Mouse (Mus musculus): ENCODE results near the gene Wdr4. TPM values are rescaled to one million over a fixed set of nuclear protein-coding genes. Genes with fewer than 3 reads are reported as not detected.

Gene Wdr4
- polyA plus RNA-seq, 1 experiment from 2014 or later, result 42.3 TPM

DNA sequence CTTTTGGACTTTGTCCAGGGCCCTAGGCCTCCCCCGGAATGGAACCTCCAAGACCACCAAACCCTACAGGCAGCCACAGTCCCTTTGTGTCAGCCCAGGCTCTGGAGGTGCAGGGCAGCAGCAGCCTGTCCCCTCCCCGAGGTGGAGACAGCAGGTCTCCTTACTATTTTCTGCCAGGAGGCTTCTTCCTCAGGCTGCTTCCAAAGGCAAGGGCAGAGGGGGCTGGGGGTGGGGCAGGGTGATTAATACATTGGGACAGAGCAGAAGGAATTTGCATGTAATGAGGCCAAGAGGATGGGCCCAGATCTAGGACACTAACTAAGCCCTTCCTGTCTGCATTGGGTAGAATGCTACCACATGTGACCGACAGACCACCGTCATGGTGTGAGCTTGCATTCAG lies 59.4 kb downstream of the Wdr4 start:
- ATAC-seq, result no peak
- Histone ChIP-seq H3K27ac (ENCODE audit: low read length) (no peak overlapping the region), H3K27me3 (replicated peaks; ENCODE audit: control insufficient read depth, insufficient read depth, low read length) (no peaks in the 10 kb centered on the region), H3K9ac (ENCODE audit: low read depth, low read length) (no peak overlapping the region), H3K9me3 (ENCODE audit: control insufficient read depth, low read length) (no peaks in the 10 kb centered on the region), H3K4me3 (ENCODE audit: low read length) (no peak overlapping the region), H3K4me2 (ENCODE audit: low read depth, low read length) (no peak overlapping the region), H3K36me3 (ENCODE audit: control insufficient read depth, insufficient read depth, low read length) (peaks cover 25% of the 10 kb centered on the region), H3K4me1 (ENCODE audit: control insufficient read depth, insufficient read depth, low read length) (peaks cover 25% of the 10 kb centered on the region)
- 71% methylated on average over 4 of the region's 4 CpGs for WGBS

DNA sequence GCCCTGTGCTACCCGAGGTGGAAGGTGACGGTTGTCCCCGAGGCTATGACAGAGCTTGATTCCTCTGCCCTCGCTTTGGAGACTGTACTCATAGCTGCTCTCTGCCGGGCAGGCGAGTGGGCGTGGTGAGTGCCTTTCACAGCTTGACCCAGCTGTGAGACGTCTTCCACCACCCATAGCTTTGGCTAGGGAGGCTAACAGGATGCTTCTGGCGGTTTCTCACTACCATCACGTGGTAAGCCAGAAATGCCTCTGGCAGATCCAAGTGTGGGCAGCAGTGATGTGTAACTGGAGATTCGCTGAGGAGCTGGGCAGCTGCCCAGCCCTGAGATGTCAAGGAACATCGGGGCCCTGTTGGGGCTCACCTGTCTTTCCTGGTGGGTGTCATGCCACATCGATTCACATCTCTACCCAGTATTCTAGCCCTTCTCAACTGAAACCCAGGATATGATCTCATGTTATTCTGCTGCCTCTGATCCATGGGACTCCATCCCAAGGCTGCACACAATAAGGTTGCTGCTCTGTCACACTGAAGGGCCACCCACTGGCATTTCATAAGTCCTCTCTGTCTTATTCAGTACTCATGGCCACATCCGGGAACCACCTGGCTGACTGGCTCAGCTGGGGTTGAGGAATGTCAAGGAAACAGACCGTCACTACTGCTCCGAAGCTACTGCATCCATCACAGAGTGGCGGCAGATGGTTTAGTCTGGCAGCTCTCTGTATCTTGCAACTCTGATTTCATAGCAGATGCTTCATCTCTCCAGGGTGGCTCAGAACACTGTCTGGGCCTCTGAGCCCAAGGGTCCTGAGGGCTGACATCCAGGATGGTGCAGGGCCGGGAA lies 62.8 kb downstream of the Wdr4 start:
- no peak overlapping the region for H3K4me2 ChIP-seq (ENCODE audit: low read depth, low read length)
- 59% methylated on average over 18 of the region's 18 CpGs for WGBS
- H3K4me1 ChIP-seq (ENCODE audit: control insufficient read depth, insufficient read depth, low read length), result peaks cover 45% of the 10 kb centered on the region
- peak overlapping the region; percentile 24; the same call in 1 of the 2 replicates for H3K9ac ChIP-seq (ENCODE audit: low read depth, low read length)
- ATAC-seq, result peak; percentile 53
- H3K27me3 ChIP-seq (replicated peaks; ENCODE audit: control insufficient read depth, insufficient read depth, low read length), result no peaks in the 10 kb centered on the region
- no peaks in the 10 kb centered on the region for H3K9me3 ChIP-seq (ENCODE audit: control insufficient read depth, low read length)
- H3K27ac ChIP-seq (ENCODE audit: low read length), result peak overlapping the region; percentile 70
- no peak overlapping the region for H3K4me3 ChIP-seq (ENCODE audit: low read length)
- H3K36me3 ChIP-seq (ENCODE audit: control insufficient read depth, insufficient read depth, low read length), result peaks cover 21% of the 10 kb centered on the region

DNA sequence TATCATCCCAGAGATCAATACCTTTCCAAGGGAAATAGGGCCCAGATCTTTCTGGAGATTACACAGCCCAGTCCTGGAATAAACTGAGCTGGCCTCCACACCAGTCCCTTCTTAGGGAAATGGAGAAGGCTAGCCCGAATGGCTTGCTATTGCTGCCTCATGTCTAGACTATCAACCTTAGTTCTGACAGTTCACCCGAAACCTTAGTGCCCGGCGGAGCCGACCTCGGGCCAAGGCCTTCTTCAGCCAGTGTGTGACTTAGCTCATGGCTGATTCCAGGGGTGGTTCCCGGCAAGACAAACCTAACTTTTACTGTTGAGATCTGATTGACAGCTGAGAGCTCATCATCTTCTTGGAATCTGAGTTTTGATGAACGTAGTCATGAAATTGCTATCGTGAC lies 65.7 kb downstream of the Wdr4 start:
- peaks cover 55% of the 10 kb centered on the region for H3K4me1 ChIP-seq (ENCODE audit: control insufficient read depth, insufficient read depth, low read length)
- H3K9ac ChIP-seq (ENCODE audit: low read depth, low read length), result peak overlapping the region; percentile 48
- no peak overlapping the region for H3K4me3 ChIP-seq (ENCODE audit: low read length)

DNA sequence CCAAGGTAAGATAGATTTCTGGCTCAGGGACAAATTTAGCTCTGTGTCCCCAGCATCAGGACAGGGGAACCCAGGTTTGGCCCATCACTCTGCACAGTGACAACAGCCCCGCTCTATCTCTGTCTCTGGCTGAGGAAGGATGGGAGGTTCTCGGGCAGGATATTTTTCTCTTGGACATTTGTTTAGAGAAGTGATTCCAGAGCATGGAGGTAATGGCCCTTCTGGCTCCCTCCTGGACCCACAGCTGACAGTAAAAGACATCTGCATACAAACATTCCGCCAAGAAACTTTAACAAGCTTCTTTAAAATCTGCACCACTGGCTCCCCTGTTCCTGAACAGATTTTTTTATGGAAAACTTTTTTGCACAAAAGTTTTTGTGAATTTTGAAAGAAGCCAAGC lies 66.3 kb downstream of the Wdr4 start:
- Histone ChIP-seq H3K27ac (ENCODE audit: low read length) (peak overlapping the region; percentile 94), H3K9ac (ENCODE audit: low read depth, low read length) (no peak overlapping the region), H3K36me3 (ENCODE audit: control insufficient read depth, insufficient read depth, low read length) (peaks cover 10% of the 10 kb centered on the region), H3K27me3 (replicated peaks; ENCODE audit: control insufficient read depth, insufficient read depth, low read length) (no peaks in the 10 kb centered on the region), H3K4me1 (ENCODE audit: control insufficient read depth, insufficient read depth, low read length) (peaks cover 55% of the 10 kb centered on the region), H3K9me3 (ENCODE audit: control insufficient read depth, low read length) (no peaks in the 10 kb centered on the region), H3K4me3 (ENCODE audit: low read length) (no peak overlapping the region), H3K4me2 (ENCODE audit: low read depth, low read length) (no peak overlapping the region)
- ATAC-seq, result peak; percentile 49
- 47% methylated on average over 3 of the region's 3 CpGs for WGBS

More for the DNA sequence above, 65.7 kb downstream of the Wdr4 start:
- ATAC-seq, result no peak
- H3K4me2 ChIP-seq (ENCODE audit: low read depth, low read length), result no peak overlapping the region
- no peaks in the 10 kb centered on the region for H3K27me3 ChIP-seq (replicated peaks; ENCODE audit: control insufficient read depth, insufficient read depth, low read length)
- 61% methylated on average over 9 of the region's 9 CpGs for WGBS
- peak overlapping the region; percentile 94 for H3K27ac ChIP-seq (ENCODE audit: low read length)
- H3K9me3 ChIP-seq (ENCODE audit: control insufficient read depth, low read length), result no peaks in the 10 kb centered on the region
- H3K36me3 ChIP-seq (ENCODE audit: control insufficient read depth, insufficient read depth, low read length), result peaks cover 14% of the 10 kb centered on the region

DNA sequence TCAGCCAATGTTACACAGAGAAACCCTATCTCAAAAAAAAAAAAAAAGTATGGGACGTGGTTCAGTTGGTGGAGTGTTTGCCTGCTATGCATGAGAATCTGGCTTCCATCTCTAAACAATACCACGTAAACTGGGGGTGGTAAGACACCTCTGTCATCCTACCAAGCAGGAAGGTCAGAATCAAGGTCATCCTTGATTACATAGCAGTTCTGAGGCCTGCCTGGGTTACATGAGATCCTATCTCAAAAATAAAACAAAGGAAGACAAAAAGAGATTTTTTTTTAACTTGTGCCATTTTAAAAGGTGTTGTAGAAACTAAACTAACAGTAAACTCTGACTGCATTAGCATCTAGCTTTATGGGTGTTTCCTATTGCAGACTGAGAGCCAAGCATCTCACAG lies 67.0 kb downstream of the Wdr4 start:
- Histone ChIP-seq H3K4me3 (ENCODE audit: low read length) (no peak overlapping the region), H3K36me3 (ENCODE audit: control insufficient read depth, insufficient read depth, low read length) (peaks cover 10% of the 10 kb centered on the region), H3K27me3 (replicated peaks; ENCODE audit: control insufficient read depth, insufficient read depth, low read length) (no peaks in the 10 kb centered on the region), H3K4me1 (ENCODE audit: control insufficient read depth, insufficient read depth, low read length) (peaks cover 52% of the 10 kb centered on the region), H3K9me3 (ENCODE audit: control insufficient read depth, low read length) (no peaks in the 10 kb centered on the region), H3K4me2 (ENCODE audit: low read depth, low read length) (no peak overlapping the region), H3K27ac (ENCODE audit: low read length) (peak overlapping the region; percentile 94), H3K9ac (ENCODE audit: low read depth, low read length) (no peak overlapping the region)
- no peak for ATAC-seq
- 57% methylated on average over 2 of the region's 2 CpGs for WGBS

DNA sequence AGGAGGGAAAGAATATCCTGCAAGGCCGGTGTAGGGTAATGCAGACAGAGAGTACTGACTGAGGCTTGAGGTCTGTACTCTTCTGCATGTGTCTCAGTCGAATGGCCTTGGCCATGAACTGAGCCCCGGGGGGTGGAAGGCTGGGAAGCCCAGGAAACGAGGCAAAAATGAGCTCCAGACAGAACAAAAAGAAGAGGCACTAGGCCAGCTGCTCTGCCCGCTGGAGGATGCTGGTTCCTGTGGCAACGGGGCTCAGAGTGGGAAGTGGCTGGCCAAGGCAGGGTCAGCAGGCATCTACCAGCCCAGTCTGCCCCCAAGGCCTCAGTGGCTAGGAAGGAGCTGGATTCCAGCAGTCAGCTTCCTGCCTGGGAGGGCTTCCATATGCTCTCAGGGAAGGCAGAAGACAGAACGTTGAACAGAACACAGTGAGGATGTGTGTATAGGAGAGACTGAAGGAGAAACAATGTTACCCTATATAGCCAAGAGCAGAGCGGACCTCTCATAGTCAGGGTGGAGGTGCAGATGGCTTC lies 68.5 kb downstream of the Wdr4 start:
- peak; percentile 41; the same call in 1 of the 2 replicates for ATAC-seq
- Histone ChIP-seq H3K36me3 (ENCODE audit: control insufficient read depth, insufficient read depth, low read length) (peaks cover 7% of the 10 kb centered on the region; the same call in 1 of the 2 replicates), H3K9ac (ENCODE audit: low read depth, low read length) (peak overlapping the region; percentile 36; the same call in 1 of the 2 replicates), H3K9me3 (ENCODE audit: control insufficient read depth, low read length) (no peaks in the 10 kb centered on the region), H3K27ac (ENCODE audit: low read length) (peak overlapping the region; percentile 96), H3K27me3 (replicated peaks; ENCODE audit: control insufficient read depth, insufficient read depth, low read length) (no peaks in the 10 kb centered on the region), H3K4me1 (ENCODE audit: control insufficient read depth, insufficient read depth, low read length) (peaks cover 36% of the 10 kb centered on the region), H3K4me2 (ENCODE audit: low read depth, low read length) (no peak overlapping the region), H3K4me3 (ENCODE audit: low read length) (no peak overlapping the region)
- 40% methylated on average over 8 of the region's 8 CpGs for WGBS

DNA sequence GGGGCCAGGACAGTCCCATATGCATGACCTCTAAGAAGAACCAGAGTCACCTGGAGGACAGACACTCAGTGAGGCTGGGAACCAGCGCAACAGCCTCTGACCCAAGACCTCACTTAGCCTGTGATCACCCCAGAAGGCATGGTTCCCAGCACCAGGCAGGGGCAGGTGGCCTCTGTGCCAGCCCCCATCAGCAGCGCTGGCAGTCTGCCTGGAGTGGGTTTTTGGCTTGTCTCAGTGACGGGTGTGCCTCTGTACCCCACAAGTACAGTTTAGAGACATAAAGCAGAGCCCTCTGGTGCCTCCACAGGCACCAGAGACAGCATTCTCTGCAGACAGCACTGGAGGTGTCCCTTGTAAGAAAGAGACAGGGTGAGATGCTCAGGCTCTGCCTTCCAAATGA lies 69.6 kb downstream of the Wdr4 start:
- peaks cover 33% of the 10 kb centered on the region for H3K4me1 ChIP-seq (ENCODE audit: control insufficient read depth, insufficient read depth, low read length)
- H3K9ac ChIP-seq (ENCODE audit: low read depth, low read length), result no peak overlapping the region
- peaks cover 4% of the 10 kb centered on the region; the same call in 1 of the 2 replicates for H3K36me3 ChIP-seq (ENCODE audit: control insufficient read depth, insufficient read depth, low read length)
- peak overlapping the region; percentile 96 for H3K27ac ChIP-seq (ENCODE audit: low read length)
- no peaks in the 10 kb centered on the region for H3K27me3 ChIP-seq (replicated peaks; ENCODE audit: control insufficient read depth, insufficient read depth, low read length)
- WGBS, result 62% methylated on average over 3 of the region's 3 CpGs
- H3K9me3 ChIP-seq (ENCODE audit: control insufficient read depth, low read length), result no peaks in the 10 kb centered on the region
- no peak overlapping the region for H3K4me2 ChIP-seq (ENCODE audit: low read depth, low read length)
- no peak overlapping the region for H3K4me3 ChIP-seq (ENCODE audit: low read length)
- no peak for ATAC-seq

DNA sequence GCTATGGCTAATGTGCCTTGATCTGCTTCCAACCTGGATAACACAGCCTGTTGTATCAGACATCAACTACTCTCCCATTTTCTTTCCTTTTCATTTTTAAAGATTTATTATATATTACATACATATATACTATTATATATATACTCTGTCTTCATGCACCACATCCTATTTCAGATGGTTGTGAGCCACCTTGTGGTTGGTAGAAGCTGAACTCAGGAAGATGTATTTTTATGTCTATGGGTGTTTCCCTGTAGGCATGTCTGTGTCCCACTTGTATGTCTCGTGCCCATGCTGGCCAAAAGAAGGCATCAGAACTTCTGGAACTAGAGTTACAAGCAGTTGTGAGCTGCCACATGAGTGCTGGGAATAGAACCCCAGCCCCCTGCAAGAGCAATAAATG lies 71.3 kb downstream of the Wdr4 start:
- Histone ChIP-seq H3K4me2 (ENCODE audit: low read depth, low read length) (no peak overlapping the region), H3K27me3 (replicated peaks; ENCODE audit: control insufficient read depth, insufficient read depth, low read length) (no peaks in the 10 kb centered on the region), H3K9ac (ENCODE audit: low read depth, low read length) (no peak overlapping the region), H3K4me1 (ENCODE audit: control insufficient read depth, insufficient read depth, low read length) (peaks cover 36% of the 10 kb centered on the region), H3K36me3 (ENCODE audit: control insufficient read depth, insufficient read depth, low read length) (peaks cover 4% of the 10 kb centered on the region; the same call in 1 of the 2 replicates), H3K9me3 (ENCODE audit: control insufficient read depth, low read length) (no peaks in the 10 kb centered on the region), H3K27ac (ENCODE audit: low read length) (no peak overlapping the region), H3K4me3 (ENCODE audit: low read length) (no peak overlapping the region)
- ATAC-seq, result no peak
- 78% methylated on average over 1 of the region's 1 CpGs for WGBS

DNA sequence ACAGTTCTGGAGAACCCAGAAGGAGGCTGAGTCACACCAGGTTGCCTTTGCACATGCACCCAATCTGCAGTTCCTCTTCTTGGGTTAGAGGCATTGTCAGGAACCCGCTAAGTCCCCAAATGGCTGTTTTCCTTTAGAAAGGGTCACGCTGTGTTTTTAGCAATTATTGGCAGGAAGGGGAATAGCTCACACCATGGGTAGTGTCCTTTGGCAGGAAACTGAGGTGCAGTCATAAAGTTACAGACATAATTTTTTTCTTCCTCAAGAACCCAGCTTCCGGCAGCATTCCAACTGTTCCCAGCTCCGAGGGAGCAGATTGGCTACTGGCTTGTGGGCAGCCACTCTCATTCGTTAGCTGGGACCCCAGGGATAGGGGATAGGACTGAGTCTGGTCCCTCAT lies 72.0 kb downstream of the Wdr4 start:
- H3K4me2 ChIP-seq (ENCODE audit: low read depth, low read length), result no peak overlapping the region
- no peak overlapping the region for H3K27ac ChIP-seq (ENCODE audit: low read length)
- H3K36me3 ChIP-seq (ENCODE audit: control insufficient read depth, insufficient read depth, low read length), result peaks cover 4% of the 10 kb centered on the region; the same call in 1 of the 2 replicates
- no peak for ATAC-seq
- 79% methylated on average over 5 of the region's 5 CpGs for whole genome bisulfite sequencing
- no peak overlapping the region for H3K9ac ChIP-seq (ENCODE audit: low read depth, low read length)
- no peaks in the 10 kb centered on the region for H3K27me3 ChIP-seq (replicated peaks; ENCODE audit: control insufficient read depth, insufficient read depth, low read length)
- H3K4me1 ChIP-seq (ENCODE audit: control insufficient read depth, insufficient read depth, low read length), result peaks cover 39% of the 10 kb centered on the region
- no peaks in the 10 kb centered on the region for H3K9me3 ChIP-seq (ENCODE audit: control insufficient read depth, low read length)
- no peak overlapping the region for H3K4me3 ChIP-seq (ENCODE audit: low read length)
